Mouse (Mus musculus): ENCODE measurements around the gene Siah1a.

- TF ChIP-seq CTCF (IDR thresholded peaks at IDR 0.05) = no peak
- TF ChIP-seq POLR2A (IDR thresholded peaks at IDR 0.05; ENCODE audit: insufficient read depth, low read depth, low read length) = no peak
- no peak for TF ChIP-seq EP300 (IDR thresholded peaks at IDR 0.05; ENCODE audit: insufficient read depth, low read depth, low read length)
Measured at GRCm38 (mm10) chr8:86744313-86745220, 1.2 kb downstream of the Siah1a start.

Data from heart, adult 2 months (tissue).